Mouse (Mus musculus) adrenal gland, postnatal 0 days (tissue): Measurements from ENCODE around the gene Fap. TPM values are rescaled to one million over a fixed set of nuclear protein-coding genes. Genes with fewer than 3 reads are reported as not detected.

Experiments
- polyA plus RNA-seq: library from polyadenylated mRNA; unstranded; fragments of >200 nt; fragmentation: Nextera tagmentation; extraction: Ambion mirVana; gene quantifications from 2 replicates; pipeline ENCODE4 v1.2.1, GENCODE M21; 2015

Gene Fap
- polyA plus RNA-seq: 6.9 and 15.2 TPM in 2 replicates

GRCm38 (mm10) chr2:62573753-62574159 lies at the start of gene Fap:
Gene Fap (minus strand): TSS chr2:62574075.

GRCm38 (mm10) chr2:62483550-62483949 lies 90.3 kb downstream of the Fap start, which contains the start of gene Gcg:
Gene Gcg (minus strand): TSS chr2:62483650.

Other genes starting within 250 kb of the Fap start
- gene Dpp4, start 161.8 kb downstream of the Fap start, polyA plus RNA-seq: 4.1 and 5.8 TPM in 2 replicates
- gene Gcg, start 90.4 kb downstream of the Fap start, polyA plus RNA-seq: 0.25 TPM in 1 of 2 replicates, not detected in the other
- gene Ifih1, start 72.2 kb upstream of the Fap start, polyA plus RNA-seq: 7.0 and 8.2 TPM in 2 replicates
- 1.5 and 2.0 TPM in 2 replicates for gene Gca, start 90.2 kb upstream of the Fap start, polyA plus RNA-seq